Mouse (Mus musculus) embryo, embryonic 10 days (tissue): ENCODE data around the gene Mepce.

Experiments
- DNase-seq: peaks from one replicate; pipeline ENCODE4 v3.0.0-alpha.2; 2015; ENCODE audit warnings: low spot score

The Mepce gene

DNA sequence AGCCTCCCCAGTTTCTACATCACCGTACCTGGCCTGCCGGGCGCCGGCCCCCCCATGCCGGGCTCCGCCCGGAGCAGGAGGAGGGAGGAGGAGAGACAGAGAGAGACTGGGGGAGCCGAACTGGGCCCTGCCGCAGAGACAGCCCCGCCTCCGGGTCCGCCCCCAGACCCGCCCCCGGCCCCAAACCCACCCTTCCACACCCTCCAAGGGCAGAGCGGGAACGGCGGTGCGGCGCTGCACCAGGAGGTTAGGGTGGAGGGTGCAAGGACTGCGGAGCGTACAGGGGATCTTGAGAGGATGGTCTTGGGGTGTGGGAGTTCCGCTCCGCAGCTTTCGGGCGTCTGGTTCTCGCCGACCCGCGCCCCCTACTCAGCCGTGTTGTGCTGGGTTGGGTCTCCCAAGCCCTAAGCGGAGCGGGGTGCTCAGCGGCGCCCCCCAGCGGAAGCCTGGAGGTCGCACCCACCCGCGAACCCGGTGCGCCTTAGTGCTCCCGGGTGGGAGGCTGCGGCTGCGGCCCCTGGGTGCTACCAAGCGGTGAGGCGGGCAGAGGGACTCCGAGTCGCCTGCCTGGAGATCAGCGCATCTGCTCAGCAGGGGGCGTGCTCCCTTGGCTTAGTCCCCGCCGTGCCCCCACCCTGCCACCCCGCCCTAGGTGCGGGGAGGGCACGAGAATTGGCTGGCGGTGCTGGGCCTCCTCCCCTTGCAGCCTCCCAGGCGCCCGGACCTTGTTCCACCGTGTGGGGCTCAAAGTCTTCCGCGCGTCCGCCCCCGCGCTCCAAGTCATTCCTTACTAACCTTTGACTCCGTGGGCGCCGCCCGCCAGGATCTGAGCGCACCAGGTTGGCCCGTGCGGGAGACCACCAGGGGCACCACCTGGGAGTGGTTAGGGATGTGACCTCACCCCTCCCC is 46.2 kb downstream of the Mepce start, which contains the start of gene Nyap1:
Gene Nyap1, minus strand, starts transcription at position 585 of the 909 bp plus-strand sequence.
- DNase-seq: peak; percentile 73

DNA sequence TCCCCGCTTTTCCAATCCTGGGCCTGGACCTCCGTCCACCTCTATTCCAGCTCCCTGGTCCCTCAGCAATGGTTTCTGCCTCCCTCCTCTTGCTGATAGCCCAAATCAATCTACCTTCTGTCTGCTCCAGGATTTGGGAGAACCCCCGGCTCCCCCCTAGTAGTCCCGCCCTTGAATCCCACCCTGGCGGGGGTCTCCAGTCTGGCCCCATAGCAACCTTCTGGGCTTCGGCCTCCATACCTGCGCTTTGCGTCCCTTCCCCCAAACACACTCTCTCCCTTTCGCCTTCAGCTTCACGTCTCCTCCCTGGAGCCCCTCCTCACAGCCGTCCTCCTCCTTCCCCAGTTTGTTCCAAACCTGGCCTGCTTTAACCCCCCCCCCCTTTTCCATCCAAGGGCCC is 46.9 kb downstream of the Mepce start:
- no peak for DNase-seq

- DNase-seq: no peak
Observed at GRCm38 (mm10) chr5:137739471-137739870, 48.0 kb downstream of the Mepce start.

- DNase-seq: no peak
Observed at GRCm38 (mm10) chr5:137738516-137738915, 48.9 kb downstream of the Mepce start.

- no peak for DNase-seq
Observed at GRCm38 (mm10) chr5:137737400-137737940, 50.0 kb downstream of the Mepce start.

DNA sequence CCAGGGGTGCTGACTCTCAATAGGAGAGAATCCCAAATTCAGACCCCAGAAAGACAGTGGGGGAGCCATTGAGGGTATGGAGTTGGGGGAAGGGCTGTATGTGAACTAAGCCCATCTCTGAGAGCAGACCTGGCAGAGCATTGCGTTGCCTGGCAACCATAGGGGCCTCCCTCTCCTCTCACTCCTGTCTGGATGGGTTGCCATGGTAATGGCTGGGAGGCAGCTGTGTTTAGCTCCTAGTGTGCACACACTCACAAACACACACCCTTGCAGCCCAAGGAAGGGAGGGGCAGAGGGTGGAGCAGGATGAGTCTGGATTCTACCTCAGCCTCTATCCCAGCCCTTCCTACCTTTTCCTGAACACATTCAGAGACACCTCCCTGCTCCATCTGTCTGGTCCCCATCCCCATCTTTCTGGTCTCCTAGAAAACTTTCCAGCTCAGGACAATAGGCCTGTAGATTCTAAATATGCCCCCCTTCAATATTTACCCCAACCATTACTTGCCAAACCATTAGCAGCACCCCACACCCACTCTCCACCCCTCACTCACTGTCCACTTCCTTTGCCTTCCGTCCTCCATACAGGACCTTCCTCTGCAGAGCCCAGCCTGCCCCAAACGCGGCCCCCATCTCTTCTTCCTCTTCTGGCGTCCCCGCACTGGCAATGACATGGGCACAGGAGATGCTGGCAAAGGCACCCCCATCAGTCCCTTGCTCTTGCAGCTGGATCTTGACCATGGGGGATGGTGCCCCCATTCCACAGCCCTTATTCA is 53.0 kb downstream of the Mepce start:
- DNase-seq: peak; percentile 94

DNA sequence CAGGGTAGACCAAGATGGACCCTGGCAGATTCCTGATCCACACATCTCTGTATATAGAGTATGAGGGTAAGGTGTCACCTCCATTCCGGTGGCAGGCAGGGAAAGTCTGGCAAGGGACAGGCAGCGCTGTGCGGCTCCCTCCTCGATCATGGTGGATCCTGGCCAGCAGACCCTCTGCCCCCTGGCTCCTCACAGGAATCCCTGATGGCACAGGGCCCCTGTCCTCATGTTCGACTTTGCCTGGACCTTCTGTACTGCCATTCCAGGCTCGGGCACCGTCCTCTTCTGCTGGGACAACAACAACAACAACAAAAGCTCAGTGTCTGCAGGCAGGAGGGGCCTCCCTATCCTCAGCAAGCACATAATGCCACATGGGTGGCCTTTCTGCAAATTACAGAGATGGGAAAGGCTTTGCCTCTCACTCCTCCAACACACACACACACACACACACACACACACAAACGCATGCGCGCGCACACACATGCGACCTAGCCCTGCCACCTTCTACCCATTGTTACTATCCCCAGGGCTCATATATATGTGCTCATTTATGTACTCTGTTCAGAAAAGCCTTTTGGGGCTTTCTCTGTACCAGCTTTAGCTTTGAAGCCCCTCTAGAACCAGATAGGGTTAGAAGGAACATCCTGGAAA is 53.7 kb downstream of the Mepce start:
- no peak for DNase-seq
